Mouse (Mus musculus) telencephalon, adult 2 months (tissue): ENCODE data around the gene Ifnb1.
A peak's percentile ranks its signal among the peaks of the same experiment; 100 is the strongest.

Source experiments
- DNase-seq: peaks from one replicate; pipeline ENCODE4 v3.0.0-alpha.2; 2011; ENCODE audit warnings: low read depth, low spot score

Gene Ifnb1

GRCm38 (mm10) chr4:88501247-88501646 is 21.3 kb downstream of the Ifnb1 start:
- DNase-seq = no peak

DNA sequence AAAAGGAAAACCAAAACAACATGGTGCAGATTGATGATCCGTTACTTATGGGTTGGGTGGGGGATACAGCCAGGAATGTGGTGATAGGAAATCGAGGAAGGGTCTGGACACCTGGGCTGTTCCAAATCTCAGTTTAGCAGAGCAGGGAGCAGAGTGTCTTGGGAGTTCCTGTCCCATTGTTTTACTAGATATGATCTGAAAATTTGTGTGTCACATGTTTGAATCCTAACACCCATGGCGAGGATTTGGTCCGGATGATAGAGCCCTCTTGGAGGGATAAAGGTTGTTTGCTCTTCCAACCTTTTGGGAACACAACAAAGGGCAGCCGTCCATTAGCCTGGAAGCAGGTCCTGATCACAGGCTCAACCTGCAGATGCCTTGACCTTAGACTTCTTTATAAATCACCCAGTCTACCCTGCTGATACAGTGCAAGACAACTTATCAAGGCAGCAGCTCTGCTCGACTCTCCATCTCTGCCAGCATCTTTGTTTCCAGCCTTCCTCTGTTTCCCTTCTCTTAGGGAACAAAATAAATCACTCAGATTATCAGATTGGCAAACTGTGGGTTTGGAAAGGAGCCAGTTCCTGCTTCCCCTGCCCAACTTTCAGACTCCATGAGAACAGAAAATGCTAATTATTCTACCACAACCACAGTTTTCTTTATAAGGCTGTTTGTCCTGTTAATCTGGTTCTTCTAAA is 26.1 kb downstream of the Ifnb1 start:
- no peak for DNase-seq

DNA sequence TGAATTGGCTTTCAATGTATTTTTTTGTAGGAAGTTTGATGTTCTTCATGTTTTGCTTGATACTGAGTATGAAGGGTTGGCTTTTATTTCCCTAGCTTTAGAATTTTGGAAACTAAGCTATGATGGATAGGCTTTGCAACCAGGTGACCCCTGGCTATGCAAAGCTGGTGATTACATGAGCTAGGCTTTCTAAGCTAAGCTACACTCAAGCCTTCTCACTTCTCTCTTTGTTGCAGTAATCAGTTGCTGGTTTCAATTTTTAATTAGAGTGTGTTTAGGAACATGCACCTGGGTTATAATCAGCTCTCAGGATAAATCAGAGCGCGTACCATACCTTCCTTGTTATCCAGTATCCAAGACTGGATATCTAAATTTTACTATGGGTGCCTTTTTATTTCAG is 33.0 kb downstream of the Ifnb1 start:
- DNase-seq = no peak

- no peak for DNase-seq
Measured at GRCm38 (mm10) chr4:88488107-88488506, 34.5 kb downstream of the Ifnb1 start.

DNA sequence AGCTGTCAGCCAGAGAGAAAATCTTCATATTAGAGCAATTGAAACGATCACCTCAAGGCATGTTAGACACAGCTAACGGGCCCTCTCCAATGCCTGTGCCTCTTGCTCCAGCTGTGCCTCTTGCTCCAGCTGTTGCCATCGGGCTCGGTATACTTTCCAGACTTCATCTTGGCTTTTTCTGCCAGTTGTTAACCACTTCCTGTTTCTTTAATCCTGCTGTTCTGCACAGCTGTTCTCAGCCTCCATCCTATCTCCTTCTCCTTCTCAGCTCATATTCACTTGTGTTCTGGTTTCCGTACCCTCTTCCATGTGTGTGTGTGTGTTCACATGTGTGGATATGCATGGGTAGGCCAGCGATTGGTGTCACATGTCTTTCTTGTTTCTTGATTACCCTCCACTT is 42.4 kb downstream of the Ifnb1 start:
- DNase-seq = no peak

GRCm38 (mm10) chr4:88478809-88479186 is 43.8 kb downstream of the Ifnb1 start:
- no peak for DNase-seq

DNA sequence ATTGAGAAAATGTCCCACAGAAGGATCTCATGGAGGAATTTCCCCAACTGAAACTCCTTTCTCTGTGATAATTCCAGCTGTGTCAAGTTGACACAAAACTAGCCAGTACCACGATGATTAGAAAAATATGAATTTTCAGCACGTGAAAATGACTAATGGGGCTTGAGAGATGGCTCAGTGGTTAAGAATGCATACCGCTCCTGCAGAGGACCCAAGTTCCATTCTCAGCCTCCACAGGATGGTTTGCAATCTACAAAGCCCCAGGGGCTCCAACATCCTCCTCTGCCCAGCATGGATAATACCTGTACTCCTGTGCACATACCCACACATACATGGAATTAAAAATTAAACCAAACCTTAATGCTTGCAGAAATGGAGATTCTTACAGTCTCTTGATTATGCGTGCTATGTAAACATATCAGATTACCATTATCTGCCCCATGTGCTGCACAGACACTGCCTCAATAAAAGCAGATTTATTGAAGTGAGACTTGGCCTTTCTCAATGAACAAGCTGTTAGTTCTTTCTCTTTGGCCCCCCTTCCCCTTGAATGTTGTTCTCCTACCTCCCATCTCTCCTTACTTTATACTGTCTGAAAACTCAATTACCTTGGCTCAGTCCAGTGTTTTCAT is 44.3 kb downstream of the Ifnb1 start:
- DNase-seq = no peak

DNA sequence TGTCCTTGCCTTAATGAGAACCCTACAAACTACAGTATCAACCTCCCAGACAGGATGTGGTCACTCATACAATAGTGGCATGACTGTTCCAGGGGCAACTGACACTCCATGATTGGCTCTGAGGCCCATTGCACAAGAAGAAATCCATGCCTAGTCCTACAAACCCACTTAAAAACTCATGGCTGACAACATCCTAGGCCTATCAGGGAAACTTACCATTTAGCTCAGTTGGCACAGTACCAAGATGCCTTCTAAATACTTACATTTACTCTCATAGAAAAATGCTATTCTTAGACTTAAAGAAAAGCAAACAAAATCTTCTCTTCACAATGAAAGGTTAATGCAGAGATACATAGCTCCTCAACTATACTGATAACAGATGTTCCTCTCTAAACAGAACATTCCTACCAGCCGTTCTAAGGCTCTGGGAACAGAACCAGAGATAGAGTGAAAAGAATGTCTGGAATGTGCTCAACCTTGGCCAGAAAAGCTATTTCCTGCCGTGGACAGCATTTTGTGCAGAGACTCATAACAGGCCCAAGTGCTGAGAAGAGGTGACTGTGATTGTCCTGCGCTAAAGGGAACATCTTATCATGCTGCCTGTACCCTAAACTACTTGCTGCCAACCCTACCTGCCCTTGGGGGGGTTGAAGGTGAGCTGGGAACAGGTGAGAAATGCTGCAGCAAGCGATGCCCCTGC is 45.9 kb downstream of the Ifnb1 start:
- peak; percentile 9 for DNase-seq

DNA sequence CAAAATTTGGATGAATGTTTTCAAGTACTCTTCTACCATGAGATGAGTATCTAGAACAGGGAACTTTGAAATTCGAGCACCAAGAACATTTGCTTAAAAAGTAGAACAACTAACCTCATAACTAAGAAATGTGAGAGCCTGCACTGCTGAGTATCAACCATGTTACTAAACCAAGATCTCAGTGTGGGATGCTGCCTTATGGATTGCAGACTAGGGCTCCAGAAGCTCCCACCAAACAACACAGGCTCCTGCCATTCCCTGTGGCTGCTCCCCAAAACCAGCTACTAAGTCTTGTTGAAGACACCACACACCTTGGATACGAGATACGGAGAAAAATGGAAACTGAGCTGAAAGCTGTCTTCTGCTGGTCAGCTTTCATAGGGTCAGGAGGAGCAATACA is 46.5 kb downstream of the Ifnb1 start:
- DNase-seq = peak; percentile 13
